Mouse (Mus musculus): ENCODE data around the gene Lmod3.

DNA sequence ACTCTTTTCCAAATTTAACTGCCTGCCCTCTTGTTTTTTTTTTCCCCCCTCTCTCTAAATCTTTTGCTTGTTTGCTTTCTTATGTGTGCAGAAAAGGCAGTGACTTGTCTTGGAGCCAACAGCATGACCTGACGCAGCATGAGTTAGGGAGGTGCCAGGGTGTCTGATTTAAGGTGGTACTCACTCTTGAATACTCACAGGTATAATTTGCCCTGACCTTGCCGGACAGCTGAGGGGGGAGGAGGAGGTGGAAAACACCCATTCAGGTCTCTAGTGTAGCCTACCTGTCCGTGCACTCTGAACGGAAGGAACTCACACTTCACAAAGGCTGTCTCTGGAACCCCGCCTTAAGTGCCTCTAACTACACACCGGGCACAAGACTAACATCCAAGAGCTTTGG is 26.3 kb upstream of the Lmod3 start:
- no peak for TF ChIP-seq CTCF (IDR thresholded peaks at IDR 0.05; ENCODE audit: low read depth)
- TF ChIP-seq EP300 (IDR thresholded peaks at IDR 0.05; ENCODE audit: low read depth), result no peak

Measured in heart, postnatal 0 days (tissue).